Mouse (Mus musculus) cerebellum, adult 18-20 months (tissue): ENCODE measurements around the gene Ugt1a5.
"Not testable (repeated sequence)": the region's sequence is repeated elsewhere in the genome, so short reads cannot be mapped to it uniquely, and the experiment has no call there.

Experiments used
- DNase-seq, 2 experiments: peaks; one replicate each; pipeline ENCODE4 v3.0.0; 2021

Ugt1a5 gene

GRCm38 (mm10) chr1:88225301-88225700 is 59.5 kb downstream of the Ugt1a5 start:
- DNase-seq, result not testable (repeated sequence)

DNA sequence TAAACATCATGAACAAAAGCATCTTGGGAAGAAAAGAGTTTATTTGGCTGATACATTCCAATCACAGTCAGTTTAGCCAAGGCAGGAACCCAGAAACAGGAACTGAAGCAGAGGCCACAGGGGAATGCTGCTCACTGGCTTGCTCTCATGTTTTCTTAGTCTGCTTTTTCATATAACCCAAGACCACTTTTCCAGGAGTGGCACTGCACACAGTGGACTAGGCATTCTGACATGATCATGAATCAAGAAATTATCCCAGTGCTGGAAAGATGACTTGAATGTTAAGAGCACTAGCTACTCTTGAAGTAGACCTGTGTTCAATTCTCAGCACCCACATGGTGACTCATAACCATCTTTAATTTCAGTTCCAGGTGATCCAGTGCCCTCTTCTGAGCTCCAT is 59.9 kb downstream of the Ugt1a5 start:
- DNase-seq, result no peak

DNA sequence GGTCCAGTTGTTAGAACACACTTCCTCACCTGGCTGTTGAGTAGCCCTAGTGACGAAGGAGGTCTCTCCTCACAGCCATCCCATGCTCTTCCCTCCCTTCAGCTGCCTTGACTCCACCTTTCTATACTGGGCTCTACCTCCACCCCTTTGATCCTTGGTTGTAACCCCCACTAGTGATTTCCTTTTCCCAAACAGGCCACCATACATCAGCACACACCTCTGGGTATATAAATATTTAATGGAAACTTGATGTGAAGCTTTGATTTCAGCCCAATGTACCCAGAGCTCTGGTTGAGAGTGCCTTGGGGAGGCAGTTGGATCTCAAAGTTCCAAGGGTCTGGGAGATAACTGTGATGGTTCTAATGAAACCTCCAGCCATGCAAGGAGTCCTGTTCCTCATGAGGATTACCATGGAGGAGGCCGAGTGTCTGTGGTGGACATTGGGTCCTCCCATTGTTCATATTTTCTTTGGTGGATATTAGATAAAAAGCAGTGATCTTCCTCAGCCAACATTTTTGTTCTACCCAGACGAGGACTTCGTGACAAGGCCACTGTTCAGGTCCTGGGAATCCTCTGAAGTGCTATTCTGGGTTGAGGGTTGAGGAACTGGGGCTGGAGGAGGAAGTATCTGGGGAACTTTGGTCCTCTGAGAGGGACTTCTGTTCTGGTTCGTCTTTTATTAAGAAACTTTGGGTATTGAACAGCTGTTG is 61.0 kb downstream of the Ugt1a5 start, which contains the start of gene Mroh2a:
Gene Mroh2a (plus strand): TSS at position 317 of the 710 bp plus-strand sequence.
- DNase-seq, result no peak

DNA sequence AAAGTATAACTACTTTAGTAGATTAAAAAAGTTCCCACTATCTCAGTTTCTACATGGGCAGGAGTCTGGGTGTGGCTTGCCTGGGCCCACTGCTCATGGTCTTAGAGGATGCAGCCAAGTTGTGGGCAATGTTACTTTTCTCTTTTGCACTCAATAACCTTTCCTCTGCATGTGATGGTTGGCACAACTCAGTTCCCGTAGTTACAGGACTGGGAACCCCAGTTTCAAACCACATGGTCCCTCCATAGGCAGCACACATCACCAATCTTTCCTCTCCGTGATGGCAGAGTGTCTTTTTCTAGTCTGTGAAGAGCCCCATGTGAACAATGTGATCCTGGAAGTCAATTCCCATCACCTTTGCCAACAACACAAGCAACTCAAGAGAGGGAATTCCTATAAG is 61.7 kb downstream of the Ugt1a5 start:
- DNase-seq, result peak in 1 of 2 experiments; percentile 1

DNA sequence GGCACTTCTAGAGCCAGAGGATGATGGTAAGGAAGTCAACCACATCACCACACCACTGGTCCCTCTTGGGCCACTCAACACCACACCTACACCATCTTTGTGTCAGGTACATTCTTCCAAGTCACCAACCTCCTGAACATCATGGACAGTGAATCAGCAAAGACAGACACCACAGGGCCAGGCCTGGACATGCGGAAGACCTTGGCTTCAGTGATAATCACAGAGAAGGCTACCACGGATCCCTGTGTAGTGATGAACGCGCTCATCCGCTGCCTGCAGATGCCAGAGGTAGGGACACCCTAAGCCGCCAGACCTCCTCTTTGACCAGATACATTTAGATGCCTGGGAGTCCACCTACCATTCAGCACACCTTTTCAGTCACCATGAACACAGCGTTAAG is 62.3 kb downstream of the Ugt1a5 start:
- DNase-seq, result no peak

GRCm38 (mm10) chr1:88229566-88229965 is 63.8 kb downstream of the Ugt1a5 start:
- no peak for DNase-seq

- peak in 1 of 2 experiments; percentile 10 for DNase-seq
These were observed 64.2 kb downstream of the Ugt1a5 start for GRCm38 (mm10) chr1:88229986-88230385.

GRCm38 (mm10) chr1:88230421-88230820 is 64.6 kb downstream of the Ugt1a5 start:
- DNase-seq, result no peak

DNA sequence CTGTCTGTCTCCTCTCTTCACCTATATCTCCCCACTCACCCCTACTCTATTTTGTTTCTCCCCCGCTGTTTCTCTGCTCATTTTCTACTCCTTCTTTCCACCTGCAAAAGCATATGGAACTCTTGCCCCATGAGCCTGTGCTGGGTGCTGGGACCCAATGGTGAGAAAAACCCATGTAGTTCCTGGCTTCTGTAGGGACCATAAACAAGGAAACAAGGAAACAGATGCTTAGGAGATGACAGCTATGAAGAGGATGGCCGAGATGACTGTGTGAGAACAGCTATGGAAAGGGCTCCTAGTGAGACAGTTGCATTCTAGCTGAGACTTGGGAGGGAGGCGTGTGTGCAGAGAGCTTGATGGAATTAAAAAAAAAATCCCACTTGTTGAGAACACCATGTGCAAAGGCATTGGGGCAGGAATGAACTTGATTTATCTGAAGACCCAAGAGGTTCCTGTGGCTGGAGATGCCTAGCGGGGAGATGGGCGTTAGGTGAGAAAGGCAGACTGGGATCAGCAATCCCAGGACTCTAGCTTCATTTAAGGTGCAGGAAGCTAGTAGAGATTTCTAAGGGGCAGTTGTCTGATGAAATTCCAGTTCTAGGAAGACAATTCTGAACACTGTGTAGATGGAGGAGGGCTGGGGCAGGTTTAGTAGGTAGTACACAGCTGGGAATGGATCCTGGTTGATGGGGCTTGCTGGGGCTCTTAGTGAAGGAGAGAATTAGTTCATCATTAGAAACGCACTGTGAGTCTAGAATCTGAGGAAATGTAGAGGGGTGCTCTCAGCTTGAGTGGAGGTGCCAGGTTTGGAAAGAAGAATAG is 65.4 kb downstream of the Ugt1a5 start:
- DNase-seq, result no peak

DNA sequence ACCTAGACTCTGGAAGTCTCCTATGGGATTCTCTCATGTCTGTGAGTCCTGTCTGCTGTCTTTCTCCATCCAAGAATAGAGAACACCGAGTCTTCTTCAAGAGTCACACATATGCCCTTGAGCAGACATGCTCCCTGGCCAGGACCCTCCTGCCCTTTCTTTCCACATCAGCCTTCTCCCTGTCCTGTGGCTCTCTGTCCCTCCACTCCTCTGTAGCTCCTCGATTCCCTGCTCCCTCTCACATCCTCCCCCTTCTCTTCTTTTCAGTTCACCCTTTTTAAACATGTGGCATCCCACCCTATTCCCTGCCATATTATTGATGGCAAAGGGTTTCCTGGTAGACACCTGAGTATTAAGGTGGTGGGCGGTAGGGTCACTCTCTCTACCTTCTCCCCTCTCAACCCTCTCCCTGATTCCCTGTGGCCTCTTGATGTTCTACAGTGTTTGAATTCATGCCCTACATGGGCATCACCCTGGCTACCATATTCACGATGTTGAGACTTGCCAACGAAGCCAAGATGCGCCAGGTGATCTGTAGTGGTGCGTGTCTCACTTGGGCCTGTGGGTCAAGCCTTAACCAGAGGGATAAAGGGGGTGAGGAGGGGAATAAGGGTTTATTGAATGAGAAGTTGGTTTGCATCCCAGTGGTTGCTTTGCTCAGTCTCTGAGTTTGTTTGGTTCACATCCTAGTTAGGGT is 66.1 kb downstream of the Ugt1a5 start:
- DNase-seq, result peak in 1 of 2 experiments; percentile 3

DNA sequence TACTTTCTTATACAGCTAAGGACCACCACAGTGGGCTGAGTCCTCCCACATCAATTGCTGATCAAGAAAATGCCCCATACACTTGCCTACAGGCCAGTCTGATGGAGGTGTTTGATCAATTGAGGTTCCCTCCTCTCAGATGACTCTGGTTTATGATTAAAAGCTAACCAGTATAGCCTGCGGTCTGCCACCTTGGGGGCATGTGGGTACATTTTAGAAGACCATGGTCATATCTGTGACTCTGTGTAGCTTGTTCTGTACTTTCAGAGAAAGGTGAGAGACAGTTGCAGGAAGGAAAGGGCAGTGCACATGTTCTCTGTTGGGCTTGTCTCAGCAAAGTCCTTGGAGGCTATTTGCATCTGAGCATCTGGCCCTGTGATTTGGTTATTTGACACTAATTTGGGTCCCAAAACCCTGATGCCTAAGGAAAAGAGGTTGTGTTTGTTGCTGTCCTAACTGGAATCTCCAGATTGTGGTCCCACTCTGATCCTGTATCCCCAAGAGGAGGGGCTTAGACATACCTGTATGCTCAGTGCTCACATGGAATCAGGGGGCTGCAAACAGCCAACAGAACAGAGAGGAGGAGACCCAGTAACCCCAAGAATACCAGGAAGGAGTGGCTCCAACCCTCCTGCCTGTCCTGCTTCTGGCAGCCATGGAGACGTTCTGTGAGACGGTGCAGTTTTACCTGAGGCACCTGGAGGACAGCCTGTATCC is 67.0 kb downstream of the Ugt1a5 start:
- DNase-seq, result peak in 1 of 2 experiments; percentile 3

- DNase-seq, result peak in 1 of 2 experiments; percentile 15
These were observed 67.8 kb downstream of the Ugt1a5 start for GRCm38 (mm10) chr1:88233421-88234247.

DNA sequence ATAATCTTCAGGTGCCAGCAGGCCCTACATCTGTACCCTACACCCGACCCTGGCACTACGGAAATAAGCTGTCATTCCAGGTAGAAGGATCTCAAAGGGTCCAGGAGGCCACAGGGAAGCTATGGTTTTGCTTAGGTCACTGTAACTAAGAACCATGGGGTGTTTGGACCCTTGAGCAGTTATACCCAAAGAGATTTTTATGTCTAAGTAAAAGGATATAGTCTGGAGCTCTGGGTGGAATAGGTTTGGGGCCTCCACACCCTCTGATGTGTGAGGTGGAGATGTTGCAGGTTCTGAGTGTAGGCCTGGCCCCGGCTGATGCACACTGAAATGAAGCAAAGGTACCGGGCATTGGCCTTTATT is 68.4 kb downstream of the Ugt1a5 start:
- DNase-seq, result no peak

DNA sequence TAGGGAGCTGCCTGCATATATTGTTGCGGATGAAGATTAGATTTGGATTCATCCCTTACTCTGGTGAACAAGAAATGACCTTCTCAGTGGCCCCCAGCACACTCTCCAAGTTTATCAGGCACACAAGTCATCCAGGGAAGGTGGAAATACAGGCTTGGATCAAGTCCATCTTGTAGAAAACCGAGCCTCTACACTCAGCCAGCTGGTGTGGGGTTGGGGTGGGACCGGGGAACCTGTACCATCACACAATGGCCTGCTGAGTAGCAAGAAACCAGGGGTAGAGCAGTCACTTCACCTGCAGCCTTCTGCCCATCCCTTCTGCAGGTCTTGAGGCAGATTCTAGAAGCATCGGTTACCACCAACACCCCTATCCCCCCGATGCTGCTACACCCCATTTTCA is 68.8 kb downstream of the Ugt1a5 start:
- peak in 1 of 2 experiments; percentile 6 for DNase-seq

DNA sequence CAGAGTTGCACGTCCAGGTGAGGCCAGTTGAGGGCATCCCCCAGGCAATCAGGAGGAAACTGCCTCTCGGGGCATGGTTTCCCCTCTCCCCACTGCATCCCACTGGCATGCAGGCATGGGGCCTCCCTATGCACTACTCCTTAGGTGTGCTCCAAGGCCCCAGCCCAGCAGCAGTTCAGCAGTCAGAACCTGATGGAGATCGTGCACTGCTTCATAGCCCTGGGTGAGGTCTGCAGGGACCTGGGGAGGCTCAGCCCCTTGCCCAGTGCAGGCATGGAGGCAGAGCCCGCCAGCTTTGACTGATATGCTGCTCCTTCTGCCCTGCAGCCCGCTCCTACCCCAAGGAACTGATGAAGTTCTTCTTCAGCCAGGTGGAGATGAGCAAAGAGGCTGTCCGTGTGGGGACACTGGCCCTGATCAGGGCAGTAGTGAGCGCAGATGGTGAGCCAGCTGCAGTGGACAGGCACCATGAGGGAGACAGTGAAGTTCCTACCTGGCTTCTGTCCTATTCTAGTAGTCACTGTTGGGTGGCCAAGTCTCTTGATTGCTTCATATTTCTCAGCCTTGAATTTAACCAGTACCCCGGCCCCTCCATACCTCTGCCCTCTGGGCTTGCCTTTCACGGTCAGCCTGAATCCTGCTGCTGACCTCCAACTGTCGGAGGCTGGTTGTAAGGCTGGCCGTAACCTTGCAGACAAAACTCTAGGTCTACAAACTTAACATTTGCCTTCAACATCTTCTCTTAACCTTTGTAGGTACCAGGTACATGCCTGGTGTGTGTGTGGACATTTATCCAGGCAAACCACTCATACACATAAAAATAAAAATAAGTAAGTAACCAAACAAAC is 69.5 kb downstream of the Ugt1a5 start:
- DNase-seq, result peak in 1 of 2 experiments; percentile 4

DNA sequence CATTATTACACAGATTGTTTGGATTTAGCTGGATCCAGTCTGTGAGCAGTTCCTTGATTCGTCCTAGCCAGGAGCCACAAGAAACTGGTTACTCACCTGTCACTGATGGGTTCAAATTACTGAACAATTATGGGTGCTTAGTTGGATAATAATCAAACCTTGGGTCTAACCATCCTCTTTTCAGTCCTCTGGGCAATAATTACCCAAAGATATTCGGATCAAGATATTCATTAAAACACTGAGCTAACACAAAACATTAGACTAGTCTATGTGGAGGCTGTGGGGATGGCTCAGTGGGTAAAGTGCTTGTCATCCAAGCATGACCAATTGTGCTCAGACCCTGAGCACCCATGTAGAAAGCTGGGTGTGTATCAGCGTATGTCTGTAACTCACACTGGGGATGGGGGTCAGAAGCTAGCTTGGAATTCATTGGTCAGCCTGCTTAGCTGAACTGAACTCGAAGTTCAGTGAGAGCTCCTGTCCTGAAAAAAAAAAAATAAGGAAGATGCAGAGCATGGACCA is 70.1 kb downstream of the Ugt1a5 start:
- no peak for DNase-seq

- no peak for DNase-seq
These were observed 71.5 kb downstream of the Ugt1a5 start for GRCm38 (mm10) chr1:88237311-88237710.

GRCm38 (mm10) chr1:88238771-88239170 is 73.0 kb downstream of the Ugt1a5 start:
- no peak for DNase-seq

- DNase-seq, result no peak
These were observed 74.3 kb downstream of the Ugt1a5 start for GRCm38 (mm10) chr1:88240072-88240471.

DNA sequence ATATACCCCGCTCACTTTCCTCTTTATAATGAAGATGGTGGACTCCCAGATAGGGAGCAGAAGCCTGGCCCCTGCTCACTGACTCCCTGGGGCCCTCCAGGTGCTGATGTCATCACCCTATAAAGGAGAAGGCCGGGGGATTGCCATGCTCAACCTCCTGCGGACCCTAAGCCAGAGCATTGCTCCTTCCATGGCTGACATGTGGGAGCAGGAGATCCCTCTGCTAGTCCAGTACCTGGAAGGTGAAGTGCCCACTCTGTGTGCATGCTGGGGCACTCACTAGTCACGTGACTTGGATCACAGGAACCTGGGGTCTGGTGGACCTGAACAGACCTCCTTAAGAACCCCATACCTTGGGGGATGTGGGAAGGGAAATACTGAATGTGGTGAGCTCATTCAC is 74.8 kb downstream of the Ugt1a5 start:
- DNase-seq, result no peak

DNA sequence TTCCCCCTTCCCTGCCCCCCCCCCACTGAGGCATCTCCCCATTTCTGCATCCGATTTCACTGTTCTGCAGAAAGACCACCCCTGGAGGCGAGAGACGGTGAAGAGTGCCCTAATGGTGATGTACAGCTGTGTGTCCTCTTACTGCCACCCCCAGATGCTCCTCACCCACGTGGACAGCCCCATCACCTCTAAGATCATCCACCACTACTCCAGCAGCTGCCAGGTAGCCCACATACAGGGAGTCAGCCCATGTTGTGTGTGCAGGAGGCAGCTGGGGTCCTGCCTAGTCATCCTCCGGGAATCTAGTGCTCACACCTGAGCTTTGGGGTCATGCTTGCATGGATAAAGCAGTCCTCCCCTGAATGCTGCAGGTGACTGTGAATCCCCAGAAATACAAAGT is 78.0 kb downstream of the Ugt1a5 start:
- no peak for DNase-seq
